Comparison of ENCODE assay signal across 8 mouse cellular contexts in genomic region chr5:139015097-139015496, GRCm38 (mm10). TPM values are rescaled to one million over a fixed set of nuclear protein-coding genes. Genes with fewer than 3 reads are reported as not detected.
DNase-seq lines count a peak whose midpoint lies in the region; ATAC-seq lines count a peak whose summit lies in the region.

No protein-coding gene starts in this region.

- H3K36me3 ChIP-seq in midbrain, embryonic 16.5 days (ENCODE audit: control insufficient read depth, insufficient read depth, low read length): peaks cover 16% of the 10 kb centered on the region

- no peak overlapping the region for H3K4me3 ChIP-seq in midbrain, embryonic 16.5 days (ENCODE audit: low read depth, low read length)

- no peak overlapping the region for H3K27ac ChIP-seq in midbrain, embryonic 16.5 days (ENCODE audit: low read length)

- H3K4me2 ChIP-seq in midbrain, embryonic 16.5 days (ENCODE audit: low read length): no peak overlapping the region

- no peaks in the 10 kb centered on the region for H3K27me3 ChIP-seq in midbrain, embryonic 16.5 days (ENCODE audit: control insufficient read depth, insufficient read depth, low read depth, low read length)

- ATAC-seq in midbrain, embryonic 16.5 days: no peak

- peak; percentile 51 to 54 for DNase-seq in right cerebral cortex, postnatal 10 days (ENCODE audit: low spot score in 2 of 2)
- no peak for DNase-seq in right cerebral cortex, adult 2 months (ENCODE audit: low spot score in 2 of 2)
- peak; percentile 29 for DNase-seq in gastrocnemius, adult 18-20 months (ENCODE audit: low spot score)
- DNase-seq in kidney, adult 8-10 months: peak; percentile 74 to 78
- peak; percentile 32 for DNase-seq in lung, postnatal 36 days
- no peak for DNase-seq in frontal cortex, postnatal 25 days (ENCODE audit: low spot score in 2 of 2)
- DNase-seq in thymus, postnatal 10 days (ENCODE audit: low spot score in 2 of 2): no peak

- WGBS in midbrain, embryonic 16.5 days: 76% methylated on average over 3 of the region's 3 CpGs

- H3K9ac ChIP-seq in midbrain, embryonic 16.5 days (ENCODE audit: low read depth, low read length): no peak overlapping the region

- H3K4me1 ChIP-seq in midbrain, embryonic 16.5 days (ENCODE audit: control insufficient read depth, insufficient read depth, low read length): no peaks in the 10 kb centered on the region

- no peaks in the 10 kb centered on the region for H3K9me3 ChIP-seq in midbrain, embryonic 16.5 days (replicated peaks; ENCODE audit: control insufficient read depth, low read length, poor library complexity, severe bottlenecking)

RNA-seq across cellular contexts. Expression of gene Pdgfa, which starts 17.9 kb away (rescaled TPM):
- 10 to 100 TPM; 18.8 to 22.9 TPM for total RNA-seq in gastrocnemius, adult 18-20 months (2021)
- polyA plus RNA-seq in midbrain, embryonic 16.5 days (2015; fragmentation: Nextera tagmentation; extraction: Ambion mirVana): 27.0 and 32.2 TPM in 2 replicates

Comparison
In these comparisons a context has a peak if more than half of its experiments do, and no peak if none do; other contexts are left out.
1. DNase-seq: peak in right cerebral cortex, postnatal 10 days (2 of 2), gastrocnemius, adult 18-20 months (single experiment), kidney, adult 8-10 months (2 of 2) and lung, postnatal 36 days (single experiment); none in right cerebral cortex, adult 2 months (0 of 2), frontal cortex, postnatal 25 days (0 of 2) and thymus, postnatal 10 days (0 of 2).